Mouse (Mus musculus): Measurements from ENCODE around the gene Gm28374.

Gene Gm28374

GRCm38 (mm10) chr19:6085417-6085879, 3.4 kb upstream of the Gm28374 start:
- no peak for DNase-seq (ENCODE audit: low spot score in 2 of 2)

DNA sequence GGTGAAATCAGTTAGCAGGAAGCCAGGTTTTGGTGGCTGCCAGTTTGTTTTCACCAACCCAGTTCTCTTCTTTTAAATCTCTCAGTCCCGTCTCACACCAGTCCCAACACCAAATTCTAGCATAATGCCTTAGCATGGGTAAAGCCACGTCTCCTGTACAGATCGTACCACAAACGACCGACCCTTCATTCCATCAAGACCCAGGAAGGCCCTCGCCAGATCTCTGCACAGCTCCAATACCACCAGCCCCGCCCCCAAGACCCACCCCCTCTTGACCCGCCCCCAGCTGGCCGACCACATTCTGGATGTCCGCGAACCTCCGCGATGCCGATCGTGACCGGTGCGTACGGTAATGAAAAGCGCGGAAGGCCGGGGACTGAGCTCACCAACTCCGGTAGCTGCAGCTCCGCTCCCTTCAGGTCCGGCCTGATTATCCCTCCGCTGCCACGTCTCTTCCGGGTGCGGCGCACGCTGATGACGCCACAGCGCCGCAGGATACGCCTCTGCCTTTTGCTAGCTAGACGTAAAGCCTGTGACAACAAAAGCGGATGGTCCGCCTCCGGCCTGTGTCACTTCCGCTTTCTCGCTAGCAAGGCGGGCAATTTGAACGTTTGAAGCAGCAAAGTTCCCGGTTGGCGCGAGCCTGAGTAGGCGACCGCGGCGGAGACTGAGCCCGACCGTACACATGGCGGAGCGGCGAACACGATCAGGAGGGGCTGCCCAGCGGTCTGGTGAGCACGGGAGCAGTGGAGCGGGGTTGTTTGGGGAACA, 2.6 kb upstream of the Gm28374 start, which contains the start of the genes Zfpl1 and Cdca5:
Gene Zfpl1 (minus strand): TSS at position 479 of the 771 bp plus-strand sequence.
Gene Cdca5 (plus strand): TSS at position 506 of the 771 bp plus-strand sequence.
- DNase-seq (ENCODE audit: low spot score in 2 of 2), result peak; percentile 95 to 97

DNA sequence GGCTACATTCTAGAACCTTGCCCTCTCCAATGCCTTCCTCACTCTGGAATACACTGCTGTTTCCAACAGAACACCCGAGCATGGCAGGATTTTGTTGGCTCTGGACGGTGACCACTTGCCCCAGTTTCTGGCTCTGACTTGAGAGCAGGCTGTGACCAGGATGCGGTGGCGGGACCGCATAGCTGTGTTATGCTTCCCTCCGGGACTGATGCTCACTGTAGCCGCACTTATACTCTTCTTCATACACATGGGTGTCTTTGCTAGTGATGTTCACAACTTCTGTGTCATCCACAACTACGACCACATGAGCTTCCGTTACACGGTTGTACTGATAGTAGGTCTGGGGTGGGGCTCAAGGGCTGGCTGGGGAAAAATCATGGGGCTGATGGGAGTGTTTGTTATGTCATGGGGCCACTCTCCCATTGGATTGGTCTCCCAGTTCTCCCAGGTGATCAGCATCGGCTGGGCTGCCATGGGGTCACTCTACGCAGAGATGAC, 2.0 kb downstream of the Gm28374 start, which contains the start of gene Tmem262:
Gene Tmem262 (plus strand): TSS at position 51 of the 498 bp plus-strand sequence.
- DNase-seq (ENCODE audit: low spot score in 2 of 2), result no peak

GRCm38 (mm10) chr19:6076564-6077393, 5.3 kb downstream of the Gm28374 start, which contains the start of gene Vps51:
Gene Vps51, minus strand, starts transcription at chr19:6077231.
- DNase-seq (ENCODE audit: low spot score in 2 of 2), result peak; percentile 91 to 92

DNA sequence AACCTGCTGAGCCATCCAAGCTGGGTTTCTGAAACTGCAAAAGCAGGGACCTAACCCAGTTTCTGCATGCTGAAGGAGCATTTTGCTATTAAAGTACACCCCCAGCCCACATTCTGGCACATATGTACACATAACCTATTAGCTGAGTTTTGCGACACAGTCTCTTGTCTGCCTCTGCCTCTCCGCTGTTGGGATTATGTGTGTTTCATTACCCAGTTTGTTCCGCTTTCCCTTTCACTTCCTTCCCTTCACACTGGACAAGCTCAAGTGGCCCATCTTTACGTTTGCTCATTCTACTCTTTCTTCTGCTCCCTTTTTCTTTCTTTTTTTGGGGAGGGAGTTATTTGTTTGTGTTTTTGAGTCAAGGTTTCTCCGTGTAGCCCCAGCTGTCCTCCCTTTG, 8.2 kb downstream of the Gm28374 start:
- DNase-seq (ENCODE audit: low spot score in 2 of 2), result no peak

GRCm38 (mm10) chr19:6071261-6071660, 10.8 kb downstream of the Gm28374 start:
- DNase-seq (ENCODE audit: low spot score in 2 of 2), result no peak

DNA sequence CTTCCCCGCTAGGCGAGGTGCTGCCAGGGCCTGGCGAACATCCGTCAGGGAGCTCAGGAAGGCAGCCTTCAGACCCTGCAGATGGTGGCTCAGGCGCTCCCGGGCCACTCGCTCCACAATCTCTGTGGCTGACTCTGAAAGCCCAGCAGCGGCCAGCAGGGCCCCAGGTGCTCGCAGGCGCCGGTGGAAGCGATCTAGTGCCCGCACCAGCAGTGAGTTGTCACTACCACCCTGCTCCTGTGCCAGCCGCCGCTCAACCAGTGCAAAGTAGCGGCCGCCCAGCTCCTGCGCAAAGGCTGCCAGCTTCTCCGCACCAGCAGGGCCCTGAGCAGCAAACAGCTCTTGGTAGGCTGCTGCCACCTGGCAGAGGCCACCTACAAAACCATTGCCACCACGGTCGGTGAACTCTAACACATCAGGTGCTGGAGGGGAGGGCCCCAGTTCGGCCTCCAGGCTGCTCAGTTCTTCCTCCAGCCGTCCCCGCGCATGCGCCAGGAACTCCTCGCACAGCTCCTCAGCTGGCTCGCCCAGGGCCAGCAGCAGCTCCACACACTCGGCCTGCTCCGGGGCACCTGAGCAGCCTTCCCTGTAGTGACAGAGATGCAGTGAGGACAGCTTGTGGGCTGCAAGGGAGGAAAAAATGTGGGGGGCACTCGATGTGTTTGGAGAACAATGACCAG, 11.3 kb downstream of the Gm28374 start:
- no peak for DNase-seq (ENCODE audit: low spot score in 2 of 2)

DNA sequence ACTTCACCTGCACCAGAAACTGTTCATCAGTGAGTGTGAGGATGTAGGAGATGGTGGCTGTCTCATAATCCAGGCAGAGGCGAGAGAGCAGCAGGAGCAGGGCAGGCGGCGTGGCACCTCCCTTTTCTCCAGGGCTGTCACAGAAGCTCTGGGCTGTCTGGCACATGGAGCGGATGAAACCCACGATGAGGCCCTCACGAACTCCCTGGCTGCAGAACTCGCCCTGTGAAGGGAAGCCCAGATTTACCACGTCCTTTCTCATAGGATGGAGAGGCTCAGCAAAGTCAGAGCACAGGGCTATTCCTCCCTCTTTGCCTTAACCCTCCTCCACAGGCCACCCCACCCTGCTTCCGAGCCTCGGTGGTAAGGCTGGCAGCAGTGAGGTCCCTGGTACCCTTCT, 12.2 kb downstream of the Gm28374 start:
- no peak for DNase-seq (ENCODE audit: low spot score in 2 of 2)

DNA sequence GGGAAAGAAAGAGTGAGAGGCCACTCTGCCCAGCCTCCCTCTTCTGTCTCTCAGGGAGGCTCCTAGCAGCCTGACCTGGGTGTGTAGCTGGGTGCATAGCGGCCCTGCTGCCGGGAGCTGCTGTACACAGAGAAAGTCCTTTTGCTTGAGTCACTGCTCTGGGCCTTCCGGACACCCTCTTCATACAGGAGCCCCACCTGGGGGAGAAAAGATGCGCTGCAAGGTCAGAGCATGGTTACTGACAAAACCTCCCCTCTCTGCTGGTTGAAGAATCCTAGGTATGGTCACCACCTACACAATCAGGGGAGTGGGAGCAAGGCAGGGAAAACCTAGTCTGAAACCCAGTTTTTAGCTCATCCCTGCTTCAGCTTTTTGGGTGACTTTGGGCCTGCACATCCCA, 13.1 kb downstream of the Gm28374 start:
- no peak for DNase-seq (ENCODE audit: low spot score in 2 of 2)

- DNase-seq (ENCODE audit: low spot score in 2 of 2), result peak; percentile 85 to 87
These were observed 14.2 kb downstream of the Gm28374 start, which contains the start of gene Tm7sf2 for GRCm38 (mm10) chr19:6067724-6068415. Gene Tm7sf2, minus strand, starts transcription at chr19:6068373.

DNA sequence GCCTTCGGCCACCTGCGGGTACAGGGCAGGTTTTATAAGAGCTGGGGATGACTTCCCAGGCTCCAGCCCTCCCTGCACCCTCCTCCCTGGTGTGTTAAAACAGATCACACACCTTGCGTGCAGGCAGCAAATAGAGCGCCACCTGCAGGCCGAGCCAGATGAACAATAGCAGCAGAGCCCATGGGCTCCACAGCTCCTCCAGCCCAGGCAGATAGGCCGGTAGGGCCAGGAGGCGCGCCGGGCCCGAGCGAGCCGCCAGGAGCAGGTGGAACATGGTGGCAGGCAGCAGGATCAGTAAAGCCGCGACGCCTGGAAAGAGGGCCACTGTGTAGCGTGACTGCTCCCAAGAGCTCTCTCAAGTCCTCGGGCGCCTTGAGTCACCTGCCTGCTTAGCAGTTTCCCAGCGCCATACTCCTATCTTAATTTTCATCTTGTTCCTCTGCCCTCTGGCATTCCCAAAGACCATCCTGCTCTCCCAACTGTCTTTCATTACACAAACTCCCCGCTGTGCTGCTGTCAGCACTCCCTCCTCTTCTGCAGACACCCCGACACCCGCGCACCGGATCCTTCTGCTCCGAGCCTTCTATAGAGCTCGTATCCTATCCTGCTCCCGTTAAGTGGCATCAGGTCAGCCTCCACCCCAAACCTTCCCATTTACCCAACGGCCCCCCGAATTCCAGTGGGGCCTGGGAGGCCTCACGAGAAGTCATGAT, 14.9 kb downstream of the Gm28374 start:
- peak; percentile 83 to 89 for DNase-seq (ENCODE audit: low spot score in 2 of 2)

- peak in 1 of 2 experiments; percentile 20 for DNase-seq (ENCODE audit: low spot score in 2 of 2)
These were observed 15.5 kb downstream of the Gm28374 start for GRCm38 (mm10) chr19:6066571-6066970.

DNA sequence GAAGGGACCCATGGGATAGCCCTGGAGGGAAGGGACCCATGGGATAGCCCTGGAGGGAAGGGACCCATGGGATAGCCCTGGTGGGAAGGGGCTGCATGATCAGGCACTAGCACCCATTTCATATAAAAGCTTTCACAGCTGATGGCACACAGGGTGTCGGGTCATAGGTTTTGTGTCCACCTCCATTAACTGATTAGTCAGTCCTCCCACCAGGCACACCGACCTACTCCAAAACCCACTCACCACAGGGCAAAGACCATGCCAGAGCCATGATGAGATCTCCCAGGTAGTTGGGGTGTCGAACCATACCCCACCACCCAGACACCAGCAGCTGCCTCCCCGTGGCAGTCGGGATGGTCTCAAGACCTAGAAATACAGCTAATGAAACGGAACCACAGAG, 19.0 kb downstream of the Gm28374 start:
- DNase-seq (ENCODE audit: low spot score in 2 of 2), result no peak

GRCm38 (mm10) chr19:6062418-6062817, 19.6 kb downstream of the Gm28374 start:
- no peak for DNase-seq (ENCODE audit: low spot score in 2 of 2)

- DNase-seq (ENCODE audit: low spot score in 2 of 2), result peak; percentile 35 to 42
These were observed 20.3 kb downstream of the Gm28374 start for GRCm38 (mm10) chr19:6061641-6062302.

- DNase-seq (ENCODE audit: low spot score in 2 of 2), result peak; percentile 95 to 96
These were observed 21.0 kb downstream of the Gm28374 start, which contains the start of gene Znhit2 for GRCm38 (mm10) chr19:6061021-6061533. Gene Znhit2, plus strand, starts transcription at chr19:6061192.

- no peak for DNase-seq (ENCODE audit: low spot score in 2 of 2)
These were observed 23.1 kb downstream of the Gm28374 start for GRCm38 (mm10) chr19:6058966-6059365.

DNA sequence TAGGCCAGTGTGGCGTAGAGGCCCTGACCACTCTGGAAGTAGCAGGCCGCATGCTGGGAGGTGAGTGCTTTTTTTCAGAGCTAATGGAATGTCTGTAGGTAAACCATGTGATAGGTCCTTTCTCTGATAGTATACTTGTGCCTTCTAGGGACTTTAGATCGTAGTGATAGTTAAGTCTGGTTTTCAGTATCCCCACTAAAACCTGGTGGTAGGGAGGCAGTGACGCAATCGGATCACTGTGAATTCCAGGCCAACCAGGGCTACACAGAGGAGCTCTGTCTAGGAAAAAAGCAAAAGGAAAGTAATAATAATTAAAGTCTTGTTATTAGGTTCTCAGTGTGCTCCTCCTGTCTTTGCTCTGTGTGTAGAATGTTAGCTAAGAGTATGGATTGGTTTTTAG, 23.5 kb downstream of the Gm28374 start:
- DNase-seq (ENCODE audit: low spot score in 2 of 2), result no peak
